Mouse (Mus musculus) stomach, embryonic 15.5 days (tissue): Measurements from ENCODE around the gene Ubxn6. TPM values are rescaled to one million over a fixed set of nuclear protein-coding genes. Genes with fewer than 3 reads are reported as not detected.
A peak's percentile ranks its signal among the peaks of the same experiment; 100 is the strongest.

Source experiments
- ATAC-seq: fragments of 200-750 bp; cut with Nextera tagmentation; 2 replicates; pipeline ENCODE4 v1.8.0; 2017; ENCODE audit warnings: low read depth, moderate number of reproducible peaks, moderate TSS enrichment; ENCODE audit not compliant: insufficient read depth, low FRiP score
- H3K27ac ChIP-seq: fragments of 300-500 bp; sonication (generic); 2 replicates; pipeline ENCODE4 v1.5.1; 2015; ENCODE audit warnings: mild to moderate bottlenecking, inconsistent platforms
- H3K27me3 ChIP-seq: fragments of 300-500 bp; sonication (generic); replicated peaks from 2 replicates; pipeline ENCODE4 v1.6.1; 2015; ENCODE audit warnings: inconsistent platforms
- H3K36me3 ChIP-seq: fragments of 300-500 bp; sonication (generic); 2 replicates; pipeline ENCODE4 v1.6.1; 2015; ENCODE audit warnings: inconsistent platforms
- H3K4me1 ChIP-seq: fragments of 300-500 bp; sonication (generic); 2 replicates; pipeline ENCODE4 v1.6.1; 2015; ENCODE audit warnings: inconsistent platforms
- H3K4me2 ChIP-seq: fragments of 300-500 bp; sonication (generic); 2 replicates; pipeline ENCODE4 v1.6.1; 2015; ENCODE audit warnings: mild to moderate bottlenecking, inconsistent platforms
- H3K4me3 ChIP-seq: fragments of 300-500 bp; sonication (generic); replicated peaks from 2 replicates; pipeline ENCODE4 v1.5.1; 2015; ENCODE audit warnings: inconsistent platforms
- H3K9ac ChIP-seq: fragments of 300-500 bp; sonication (generic); 2 replicates; pipeline ENCODE4 v1.6.1; 2015; ENCODE audit warnings: inconsistent platforms
- H3K9me3 ChIP-seq: fragments of 300-500 bp; sonication (generic); 2 replicates; pipeline ENCODE4 v1.6.1; 2016; ENCODE audit warnings: inconsistent platforms
- WGBS: fragments of 180-500 bp; shearing (Covaris S2); methylation state at CpG from one replicate; pipeline ENCODE4 v1.1.7; 2015; 5-methylcytosine and 5-hydroxymethylcytosine counted together
- polyA plus RNA-seq: library from polyadenylated mRNA; unstranded; fragments of >200 nt; fragmentation: Nextera tagmentation; extraction: Ambion mirVana; gene quantifications from 2 replicates; pipeline ENCODE4 v1.2.1, GENCODE M21; 2015

Ubxn6 gene
- polyA plus RNA-seq, result 32.8 and 36.0 TPM in 2 replicates

DNA sequence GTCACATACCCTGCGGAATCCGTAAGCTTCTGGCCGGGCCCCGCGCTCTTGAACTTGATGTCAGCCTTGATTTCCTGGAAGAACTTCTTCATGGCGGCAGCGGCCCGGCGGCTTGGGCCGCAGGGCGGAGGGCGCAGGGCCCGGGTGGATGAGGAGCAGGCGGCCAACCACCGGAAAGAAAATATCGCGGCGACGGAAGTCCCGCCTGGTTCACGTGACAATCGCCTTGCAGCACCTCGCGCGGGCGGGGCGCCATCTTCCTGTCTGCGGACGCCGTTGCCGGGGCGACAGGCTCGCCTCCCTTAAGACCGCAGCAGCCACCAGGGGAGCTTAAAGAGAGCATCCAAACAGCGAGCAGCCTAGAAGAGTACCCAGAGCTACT is at the start of gene Ubxn6:
Gene Ubxn6 (minus strand): TSS at position 202 of the 382 bp plus-strand sequence.
- H3K27ac ChIP-seq, result peak within 1 kb of the TSS; percentile 98
- peak; percentile 16; the same call in 1 of the 2 replicates for ATAC-seq
- peaks cover 28% of the 10 kb centered on the region for H3K36me3 ChIP-seq
- peak within 1 kb of the TSS; percentile 65 for H3K4me2 ChIP-seq
- peak within 1 kb of the TSS; percentile 64; the same call in 1 of the 2 replicates for H3K9ac ChIP-seq
- WGBS, result 0% methylated on average over 35 of the region's 35 CpGs
- H3K4me1 ChIP-seq, result peaks cover 14% of the 10 kb centered on the region; the same call in 1 of the 2 replicates
- no peaks in the 10 kb centered on the region for H3K9me3 ChIP-seq
- H3K27me3 ChIP-seq, result no peaks in the 10 kb centered on the region
- peak within 1 kb of the TSS; percentile 80 for H3K4me3 ChIP-seq

GRCm38 (mm10) chr17:56123681-56124340 is 49.0 kb upstream of the Ubxn6 start:
- 42% methylated on average over 59 of the region's 59 CpGs for WGBS
- H3K27me3 ChIP-seq, result peaks cover 51% of the 10 kb centered on the region
- H3K4me1 ChIP-seq, result peaks cover 25% of the 10 kb centered on the region
- no peaks in the 10 kb centered on the region for H3K36me3 ChIP-seq
- H3K27ac ChIP-seq, result no peak overlapping the region
- H3K9me3 ChIP-seq, result no peaks in the 10 kb centered on the region
- ATAC-seq, result no peak
- H3K9ac ChIP-seq, result peak overlapping the region; percentile 20
- peak overlapping the region; percentile 45 for H3K4me3 ChIP-seq
- H3K4me2 ChIP-seq, result peak overlapping the region; percentile 78

GRCm38 (mm10) chr17:56123161-56123560 is 48.3 kb upstream of the Ubxn6 start:
- H3K27me3 ChIP-seq, result peaks cover 55% of the 10 kb centered on the region
- no peaks in the 10 kb centered on the region for H3K36me3 ChIP-seq
- no peak overlapping the region for H3K4me2 ChIP-seq
- WGBS, result 88% methylated on average over 12 of the region's 12 CpGs
- H3K9me3 ChIP-seq, result no peaks in the 10 kb centered on the region
- H3K4me3 ChIP-seq, result no peak overlapping the region
- H3K4me1 ChIP-seq, result peaks cover 25% of the 10 kb centered on the region
- no peak overlapping the region for H3K27ac ChIP-seq
- ATAC-seq, result no peak
- H3K9ac ChIP-seq, result no peak overlapping the region

- Histone ChIP-seq H3K4me2 (no peak within 1 kb of the TSS), H3K4me1 (peaks cover 29% of the 10 kb centered on the region), H3K27ac (no peak within 1 kb of the TSS), H3K27me3 (peaks cover 57% of the 10 kb centered on the region), H3K4me3 (no peak within 1 kb of the TSS), H3K9me3 (no peaks in the 10 kb centered on the region), H3K9ac (no peak within 1 kb of the TSS), H3K36me3 (no peaks in the 10 kb centered on the region)
- ATAC-seq, result no peak
- 40% methylated on average over 2 of the region's 2 CpGs for WGBS
Measured at GRCm38 (mm10) chr17:56121826-56122225, 47.0 kb upstream of the Ubxn6 start, which contains the start of gene Lrg1. TSS of gene Lrg1 (minus strand) at chr17:56122001.

DNA sequence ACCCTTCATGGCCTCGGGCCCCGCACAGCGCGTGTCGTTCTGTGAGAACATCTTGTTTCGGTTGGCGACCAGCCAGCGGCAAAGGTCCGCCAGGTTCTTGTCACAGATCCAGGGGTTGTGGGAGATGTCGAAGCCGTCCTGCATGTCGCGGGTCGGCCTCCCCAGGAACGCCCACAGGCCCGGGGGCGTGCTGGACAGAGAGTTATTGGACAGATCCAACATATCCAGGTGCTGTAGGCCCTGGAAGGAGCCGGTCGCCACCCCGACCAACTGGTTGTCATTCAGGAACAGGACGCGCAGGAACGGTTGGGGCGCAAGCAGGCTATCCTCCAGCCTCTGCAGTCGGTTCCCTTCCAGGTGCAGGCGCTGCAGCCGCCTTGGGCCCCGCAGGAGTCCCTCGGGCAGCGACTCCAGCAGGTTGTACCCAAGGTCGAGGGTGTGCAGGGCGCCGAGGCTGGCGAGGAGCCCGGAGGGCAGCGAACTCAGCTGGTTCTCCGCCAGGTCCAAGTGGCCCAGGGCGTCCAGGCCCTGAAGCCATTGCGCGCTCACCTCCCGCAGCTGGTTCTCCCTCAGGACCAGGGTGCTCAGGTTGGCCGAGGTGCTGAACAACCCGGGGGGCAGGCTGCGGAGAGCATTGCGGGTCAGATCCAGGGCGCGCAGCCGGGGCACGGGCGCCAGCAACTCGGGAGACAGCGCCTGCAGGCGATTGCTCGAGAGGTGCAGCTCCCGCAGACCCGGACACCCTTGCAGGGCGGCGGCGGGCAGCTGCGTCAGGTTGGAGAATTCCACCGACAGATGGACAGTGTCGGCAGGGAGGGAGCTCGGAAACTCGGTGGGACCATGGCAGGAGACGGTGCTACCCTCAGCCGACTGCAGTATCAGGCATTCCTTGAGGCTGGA is 45.4 kb upstream of the Ubxn6 start:
- Histone ChIP-seq H3K4me3 (peak overlapping the region; percentile 17), H3K27me3 (peaks cover 57% of the 10 kb centered on the region), H3K9ac (no peak overlapping the region)

DNA sequence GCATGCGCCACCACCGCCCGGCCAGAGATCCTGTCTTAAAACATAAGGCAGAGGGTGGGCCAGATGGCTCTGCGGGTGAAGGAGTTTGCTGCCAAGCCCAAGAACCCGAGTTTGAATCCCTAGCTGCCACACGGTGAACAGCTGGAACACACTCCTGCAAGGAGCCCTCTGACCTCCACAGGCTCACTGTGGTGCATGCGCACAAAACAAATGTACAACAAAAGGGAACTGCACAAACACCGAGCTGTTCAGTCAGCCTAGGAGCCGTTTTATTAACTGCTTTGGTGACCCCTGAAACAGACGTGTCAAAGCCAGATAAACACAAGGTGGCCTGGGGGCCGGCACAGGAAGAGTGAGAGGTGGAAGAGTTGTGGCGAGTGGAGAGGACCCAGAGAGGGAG is 44.6 kb upstream of the Ubxn6 start:
- Histone ChIP-seq H3K9ac (no peak overlapping the region), H3K27ac (no peak overlapping the region), H3K9me3 (no peaks in the 10 kb centered on the region), H3K27me3 (peaks cover 53% of the 10 kb centered on the region), H3K36me3 (no peaks in the 10 kb centered on the region), H3K4me1 (peaks cover 25% of the 10 kb centered on the region), H3K4me3 (no peak overlapping the region), H3K4me2 (peak overlapping the region; percentile 37; the same call in 1 of the 2 replicates)
- WGBS, result 26% methylated on average over 12 of the region's 12 CpGs
- no peak for ATAC-seq

More for the DNA sequence above, 45.4 kb upstream of the Ubxn6 start:
- H3K27ac ChIP-seq, result no peak overlapping the region
- H3K4me2 ChIP-seq, result peak overlapping the region; percentile 37
- H3K9me3 ChIP-seq, result no peaks in the 10 kb centered on the region
- H3K36me3 ChIP-seq, result no peaks in the 10 kb centered on the region
- peaks cover 29% of the 10 kb centered on the region for H3K4me1 ChIP-seq
- no peak for ATAC-seq
- WGBS, result 5% methylated on average over 66 of the region's 66 CpGs

- ATAC-seq, result peak; percentile 63
- no peak within 1 kb of the TSS for H3K9ac ChIP-seq
- no peak within 1 kb of the TSS for H3K27ac ChIP-seq
- H3K4me3 ChIP-seq, result peak within 1 kb of the TSS; percentile 30
- H3K27me3 ChIP-seq, result peaks cover 37% of the 10 kb centered on the region
- no peaks in the 10 kb centered on the region for H3K9me3 ChIP-seq
- no peaks in the 10 kb centered on the region for H3K36me3 ChIP-seq
- 2% methylated on average over 27 of the region's 27 CpGs for WGBS
- peaks cover 17% of the 10 kb centered on the region for H3K4me1 ChIP-seq
- H3K4me2 ChIP-seq, result peak within 1 kb of the TSS; percentile 70
Measured at GRCm38 (mm10) chr17:56117251-56117710, 42.5 kb upstream of the Ubxn6 start, which contains the start of gene Plin5. TSS of gene Plin5 (minus strand) at chr17:56117596.

DNA sequence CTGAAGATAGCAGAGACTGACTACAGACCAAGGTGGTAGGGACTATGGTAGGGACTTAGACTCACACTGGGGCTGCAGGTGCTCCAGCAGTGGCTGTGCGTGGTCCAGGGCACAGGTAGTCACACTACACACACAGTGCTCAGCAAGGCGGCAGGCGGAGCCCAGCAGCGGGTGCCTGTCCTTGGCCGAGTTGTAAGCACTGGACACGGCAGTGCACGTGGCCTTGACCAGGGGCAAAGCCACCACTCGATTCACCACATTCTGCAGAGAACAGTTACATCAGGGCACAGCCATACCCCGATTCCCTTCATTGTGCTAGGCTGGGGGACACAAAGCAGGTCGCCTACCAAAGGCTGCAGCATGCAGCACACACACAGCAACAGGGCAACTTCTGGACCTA is 41.4 kb upstream of the Ubxn6 start:
- Histone ChIP-seq H3K27ac (no peak overlapping the region), H3K4me2 (no peak overlapping the region), H3K36me3 (no peaks in the 10 kb centered on the region), H3K4me3 (no peak overlapping the region), H3K9me3 (no peaks in the 10 kb centered on the region), H3K27me3 (peaks cover 28% of the 10 kb centered on the region), H3K9ac (no peak overlapping the region), H3K4me1 (peaks cover 17% of the 10 kb centered on the region)
- ATAC-seq, result no peak
- WGBS, result 66% methylated on average over 10 of the region's 10 CpGs

GRCm38 (mm10) chr17:56112743-56113142 is 37.9 kb upstream of the Ubxn6 start:
- Histone ChIP-seq H3K36me3 (no peaks in the 10 kb centered on the region), H3K4me2 (no peak overlapping the region), H3K27ac (no peak overlapping the region), H3K4me3 (no peak overlapping the region), H3K4me1 (peaks cover 4% of the 10 kb centered on the region; the same call in 1 of the 2 replicates), H3K27me3 (no peaks in the 10 kb centered on the region), H3K9me3 (no peaks in the 10 kb centered on the region), H3K9ac (no peak overlapping the region)
- 86% methylated on average over 3 of the region's 3 CpGs for WGBS
- ATAC-seq, result no peak

DNA sequence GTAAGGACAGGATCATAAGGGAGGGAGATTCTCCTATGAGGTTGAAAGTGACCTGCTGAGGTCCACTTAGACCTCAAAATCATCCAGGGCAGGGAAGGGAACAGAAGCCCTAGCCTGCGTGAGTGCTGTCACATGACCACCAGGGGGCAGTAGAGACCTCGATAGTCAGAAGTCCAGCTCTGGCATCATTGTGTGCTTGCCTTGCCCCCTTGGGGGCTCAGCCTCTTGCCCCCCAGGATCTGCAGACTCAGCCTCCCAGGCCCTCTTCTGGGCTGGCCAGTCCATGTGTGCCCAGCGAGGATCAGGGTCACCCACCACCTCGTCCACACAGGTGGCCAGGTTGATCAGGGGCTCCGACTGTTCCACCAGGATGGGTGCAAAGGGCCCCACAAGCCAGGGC is 37.0 kb upstream of the Ubxn6 start:
- 54% methylated on average over 5 of the region's 5 CpGs for whole genome bisulfite sequencing
- Histone ChIP-seq H3K4me2 (no peak overlapping the region), H3K36me3 (no peaks in the 10 kb centered on the region; the same call in 1 of the 2 replicates), H3K9me3 (no peaks in the 10 kb centered on the region), H3K4me3 (no peak overlapping the region), H3K9ac (no peak overlapping the region), H3K4me1 (no peaks in the 10 kb centered on the region), H3K27ac (no peak overlapping the region), H3K27me3 (no peaks in the 10 kb centered on the region)
- no peak for ATAC-seq

GRCm38 (mm10) chr17:56111021-56111420 is 36.2 kb upstream of the Ubxn6 start:
- Histone ChIP-seq H3K4me1 (no peaks in the 10 kb centered on the region), H3K9me3 (no peaks in the 10 kb centered on the region), H3K4me3 (no peak overlapping the region), H3K36me3 (no peaks in the 10 kb centered on the region; the same call in 1 of the 2 replicates), H3K9ac (no peak overlapping the region), H3K4me2 (no peak overlapping the region), H3K27me3 (no peaks in the 10 kb centered on the region), H3K27ac (no peak overlapping the region)
- no peak for ATAC-seq
- WGBS, result 50% methylated on average over 1 of the region's 1 CpGs

- Histone ChIP-seq H3K4me3 (no peak overlapping the region), H3K9ac (no peak overlapping the region), H3K4me1 (no peaks in the 10 kb centered on the region), H3K4me2 (no peak overlapping the region), H3K36me3 (no peaks in the 10 kb centered on the region; the same call in 1 of the 2 replicates), H3K9me3 (no peaks in the 10 kb centered on the region), H3K27ac (no peak overlapping the region), H3K27me3 (no peaks in the 10 kb centered on the region)
- 77% methylated on average over 4 of the region's 4 CpGs for WGBS
- ATAC-seq, result no peak
Measured at GRCm38 (mm10) chr17:56110571-56110970, 35.7 kb upstream of the Ubxn6 start.
